Mouse (Mus musculus) hindbrain, embryonic 16.5 days (tissue): ENCODE data around the gene Tcp1. TPM values are rescaled to one million over a fixed set of nuclear protein-coding genes. Genes with fewer than 3 reads are reported as not detected.
"Not testable (repeated sequence)": the region's sequence is repeated elsewhere in the genome, so short reads cannot be mapped to it uniquely, and the experiment has no call there.

Experiments
- ATAC-seq: fragments of 200-750 bp; cut with Nextera tagmentation; 2 replicates; pipeline ENCODE4 v1.8.0; 2017; ENCODE audit warnings: moderate TSS enrichment, moderate library complexity
- H3K27ac ChIP-seq: fragments of 300-500 bp; sonication (generic); 2 replicates; pipeline ENCODE4 v1.5.1; 2014; ENCODE audit warnings: low read depth, mild to moderate bottlenecking, control low read depth, low read length, moderate library complexity
- H3K27me3 ChIP-seq: fragments of 300-500 bp; sonication (generic); replicated peaks from 2 replicates; pipeline ENCODE4 v1.6.1; 2014; ENCODE audit warnings: low read length; ENCODE audit not compliant: control insufficient read depth, insufficient read depth
- H3K36me3 ChIP-seq: fragments of 300-500 bp; sonication (generic); 2 replicates; pipeline ENCODE4 v1.6.1; 2014; ENCODE audit warnings: mild to moderate bottlenecking, low read length, moderate library complexity, mixed read lengths; ENCODE audit not compliant: control insufficient read depth, insufficient read depth
- H3K4me1 ChIP-seq: fragments of 300-500 bp; sonication (generic); 2 replicates; pipeline ENCODE4 v1.6.1; 2014; ENCODE audit warnings: low read depth, low read length; ENCODE audit not compliant: control insufficient read depth, insufficient read depth
- H3K4me2 ChIP-seq: fragments of 300-500 bp; sonication (generic); 2 replicates; pipeline ENCODE4 v1.6.1; 2014; ENCODE audit warnings: mild to moderate bottlenecking, low read length, control low read depth, moderate library complexity
- H3K4me3 ChIP-seq: fragments of 300-500 bp; sonication (generic); 2 replicates; pipeline ENCODE4 v1.5.1; 2014; ENCODE audit warnings: mild to moderate bottlenecking, low read length, control low read depth, moderate library complexity
- H3K9ac ChIP-seq: fragments of 300-500 bp; sonication (generic); 2 replicates; pipeline ENCODE4 v1.6.1; 2014; ENCODE audit warnings: low read depth, mild to moderate bottlenecking, control low read depth, low read length, moderate library complexity
- H3K9me3 ChIP-seq: fragments of 300-500 bp; sonication (generic); 2 replicates; pipeline ENCODE4 v1.6.1; 2014; ENCODE audit warnings: mild to moderate bottlenecking, low read length, moderate library complexity; ENCODE audit not compliant: control insufficient read depth
- WGBS: fragments of 180-500 bp; shearing (Covaris S2); extraction: QIAGEN DNeasy Blood & Tissue Kit; methylation state at CpG from one replicate; pipeline ENCODE4 v1.1.7; 2014; 5-methylcytosine and 5-hydroxymethylcytosine counted together
- polyA plus RNA-seq: library from polyadenylated mRNA; unstranded; fragments of >200 nt; fragmentation: Nextera tagmentation; extraction: Ambion mirVana; gene quantifications from 2 replicates; pipeline ENCODE4 v1.2.1, GENCODE M21; 2015

The Tcp1 gene
- polyA plus RNA-seq, 1 experiment from 2014 or later, result 344 TPM

- not testable (repeated sequence) for H3K4me3 ChIP-seq, H3K27me3 ChIP-seq, H3K4me2 ChIP-seq, H3K27ac ChIP-seq, H3K36me3 ChIP-seq, H3K4me1 ChIP-seq, ATAC-seq, H3K9me3 ChIP-seq, H3K9ac ChIP-seq
- 88% methylated on average over 5 of the region's 5 CpGs for WGBS
Observed at GRCm38 (mm10) chr17:12931576-12931975, 16.1 kb downstream of the Tcp1 start.

- Histone ChIP-seq H3K4me2 (no peak overlapping the region), H3K4me3 (no peak overlapping the region), H3K9me3 (no peaks in the 10 kb centered on the region), H3K36me3 (no peaks in the 10 kb centered on the region), H3K27ac (no peak overlapping the region), H3K27me3 (no peaks in the 10 kb centered on the region), H3K4me1 (no peaks in the 10 kb centered on the region), H3K9ac (no peak overlapping the region)
- no peak for ATAC-seq
- 70% methylated on average over 4 of the region's 4 CpGs for WGBS
Observed at GRCm38 (mm10) chr17:12935719-12936118, 20.2 kb downstream of the Tcp1 start.

- H3K9me3 ChIP-seq, result no peaks in the 10 kb centered on the region
- WGBS, result 79% methylated on average over 2 of the region's 2 CpGs
- no peaks in the 10 kb centered on the region for H3K27me3 ChIP-seq
- no peak for ATAC-seq
- H3K9ac ChIP-seq, result no peak overlapping the region
- H3K4me2 ChIP-seq, result no peak overlapping the region
- H3K4me3 ChIP-seq, result no peak overlapping the region
- no peak overlapping the region for H3K27ac ChIP-seq
- no peaks in the 10 kb centered on the region for H3K4me1 ChIP-seq
- H3K36me3 ChIP-seq, result peaks cover 2% of the 10 kb centered on the region
Observed at GRCm38 (mm10) chr17:12937412-12937970, 22.0 kb downstream of the Tcp1 start.

- no peak overlapping the region for H3K27ac ChIP-seq
- H3K27me3 ChIP-seq, result no peaks in the 10 kb centered on the region
- no peak overlapping the region for H3K4me3 ChIP-seq
- H3K4me1 ChIP-seq, result no peaks in the 10 kb centered on the region
- no peak for ATAC-seq
- no peak overlapping the region for H3K4me2 ChIP-seq
- WGBS, result 50% methylated on average over 2 of the region's 2 CpGs
- H3K36me3 ChIP-seq, result peaks cover 8% of the 10 kb centered on the region
- H3K9me3 ChIP-seq, result no peaks in the 10 kb centered on the region
- no peak overlapping the region for H3K9ac ChIP-seq
Observed at GRCm38 (mm10) chr17:12938077-12938476, 22.6 kb downstream of the Tcp1 start.

GRCm38 (mm10) chr17:12939377-12940148, 24.1 kb downstream of the Tcp1 start:
- not testable (repeated sequence) for H3K9me3 ChIP-seq, H3K4me1 ChIP-seq, H3K27me3 ChIP-seq, H3K27ac ChIP-seq
- H3K36me3 ChIP-seq, result peaks cover 11% of the 10 kb centered on the region
- 30% methylated on average over 2 of the region's 12 CpGs for WGBS
- peak overlapping the region; percentile 47; the same call in 1 of the 2 replicates for H3K9ac ChIP-seq
- peak; percentile 73 for ATAC-seq
- peak overlapping the region; percentile 11 for H3K4me3 ChIP-seq
- peak overlapping the region; percentile 57 for H3K4me2 ChIP-seq

GRCm38 (mm10) chr17:12940151-12940805, 24.8 kb downstream of the Tcp1 start, which contains the start of gene Acat3:
Acat3 (minus strand) TSS chr17:12940600.
- Histone ChIP-seq H3K27ac (no peak within 1 kb of the TSS), H3K36me3 (peaks cover 18% of the 10 kb centered on the region), H3K9me3 (no peaks in the 10 kb centered on the region), H3K27me3 (no peaks in the 10 kb centered on the region), H3K4me2 (peak within 1 kb of the TSS; percentile 57), H3K9ac (peak within 1 kb of the TSS; percentile 47; the same call in 1 of the 2 replicates), H3K4me1 (no peaks in the 10 kb centered on the region), H3K4me3 (peak within 1 kb of the TSS; percentile 11)
- 16% methylated on average over 27 of the region's 27 CpGs for WGBS
- peak; percentile 58 for ATAC-seq

- H3K9ac ChIP-seq, result no peak overlapping the region
- no peaks in the 10 kb centered on the region for H3K4me1 ChIP-seq
- no peak for ATAC-seq
- H3K36me3 ChIP-seq, result peaks cover 23% of the 10 kb centered on the region
- no peak overlapping the region for H3K4me2 ChIP-seq
- no peaks in the 10 kb centered on the region for H3K9me3 ChIP-seq
- no peaks in the 10 kb centered on the region for H3K27me3 ChIP-seq
- H3K27ac ChIP-seq, result no peak overlapping the region
- no peak overlapping the region for H3K4me3 ChIP-seq
- WGBS, result 73% methylated on average over 8 of the region's 8 CpGs
Observed at GRCm38 (mm10) chr17:12941543-12942260, 26.2 kb downstream of the Tcp1 start.

- ATAC-seq, result no peak
- peaks cover 23% of the 10 kb centered on the region for H3K36me3 ChIP-seq
- no peaks in the 10 kb centered on the region for H3K4me1 ChIP-seq
Observed at GRCm38 (mm10) chr17:12942459-12943162, 27.1 kb downstream of the Tcp1 start.

More at GRCm38 (mm10) chr17:12942459-12943162, 27.1 kb downstream of the Tcp1 start:
- H3K4me3 ChIP-seq, result no peak overlapping the region
- H3K27me3 ChIP-seq, result no peaks in the 10 kb centered on the region
- H3K27ac ChIP-seq, result no peak overlapping the region
- WGBS, result 97% methylated on average over 6 of the region's 6 CpGs
- no peak overlapping the region for H3K4me2 ChIP-seq
- no peaks in the 10 kb centered on the region for H3K9me3 ChIP-seq
- H3K9ac ChIP-seq, result no peak overlapping the region
